Mouse (Mus musculus) liver, postnatal 0 days (tissue): ENCODE measurements around the gene Cfap206.

Experiments used
- CTCF ChIP-seq: sonication (generic); IDR thresholded peaks from 2 replicates; pipeline ENCODE4 v1.5.1; 2016; ENCODE audit warnings: antibody characterized with exemption, low read depth
- EP300 ChIP-seq: IDR thresholded peaks from 2 replicates; pipeline ENCODE4 v1.6.1; 2016; ENCODE audit warnings: antibody characterized with exemption, low read depth, mild to moderate bottlenecking

GRCm38 (mm10) chr4:34771652-34772371 lies 41.8 kb upstream of the Cfap206 start:
- TF ChIP-seq CTCF (no peak), EP300 (no peak)
